Mouse (Mus musculus) embryonic facial prominence, embryonic 11.5 days (tissue): Measurements from ENCODE around the gene Tm9sf3. TPM values are rescaled to one million over a fixed set of nuclear protein-coding genes. Genes with fewer than 3 reads are reported as not detected.

ENCODE experiments used
- polyA plus RNA-seq: library from polyadenylated mRNA; unstranded; fragments of >200 nt; fragmentation: Nextera tagmentation; extraction: Ambion mirVana; gene quantifications from 2 replicates; pipeline ENCODE4 v1.2.1, GENCODE M21; 2014

Gene Tm9sf3
- polyA plus RNA-seq, 1 experiment from 2014 or later: 174 TPM

Other genes starting within 250 kb of the Tm9sf3 start
- not detected in 2 replicates for gene Dntt, start 234.7 kb downstream of the Tm9sf3 start, polyA plus RNA-seq
- not detected in 2 replicates for gene Opalin, start 186.9 kb downstream of the Tm9sf3 start, polyA plus RNA-seq
- gene Tll2, start 57.2 kb downstream of the Tm9sf3 start, polyA plus RNA-seq: 0.06 and 0.31 TPM in 2 replicates
- 3.0 and 3.3 TPM in 2 replicates for gene Pik3ap1, start 121.1 kb upstream of the Tm9sf3 start, polyA plus RNA-seq
- gene Lcor, start 218.6 kb upstream of the Tm9sf3 start, polyA plus RNA-seq: 14.8 and 15.4 TPM in 2 replicates